Mouse (Mus musculus) layer of hippocampus, adult 8-10 months (tissue): ENCODE data around the gene Fam151b. TPM values are rescaled to one million over a fixed set of nuclear protein-coding genes. Genes with fewer than 3 reads are reported as not detected.

Experiments
- DNase-seq, 2 experiments: peaks; one replicate each; pipeline ENCODE4 v3.0.0; 2022; ENCODE audit warnings: low spot score in 2 of 2
- total RNA-seq, 4 experiments: library from RNA; stranded (reverse); gene quantifications; 2 replicates each; pipeline ENCODE4 v1.2.4; 2022

Gene Fam151b
- total RNA-seq = 10 to 100 TPM in 2 of 4 experiments, 1 to 10 TPM in 2; 7.9 to 11.3 (median 10.4) TPM

DNA sequence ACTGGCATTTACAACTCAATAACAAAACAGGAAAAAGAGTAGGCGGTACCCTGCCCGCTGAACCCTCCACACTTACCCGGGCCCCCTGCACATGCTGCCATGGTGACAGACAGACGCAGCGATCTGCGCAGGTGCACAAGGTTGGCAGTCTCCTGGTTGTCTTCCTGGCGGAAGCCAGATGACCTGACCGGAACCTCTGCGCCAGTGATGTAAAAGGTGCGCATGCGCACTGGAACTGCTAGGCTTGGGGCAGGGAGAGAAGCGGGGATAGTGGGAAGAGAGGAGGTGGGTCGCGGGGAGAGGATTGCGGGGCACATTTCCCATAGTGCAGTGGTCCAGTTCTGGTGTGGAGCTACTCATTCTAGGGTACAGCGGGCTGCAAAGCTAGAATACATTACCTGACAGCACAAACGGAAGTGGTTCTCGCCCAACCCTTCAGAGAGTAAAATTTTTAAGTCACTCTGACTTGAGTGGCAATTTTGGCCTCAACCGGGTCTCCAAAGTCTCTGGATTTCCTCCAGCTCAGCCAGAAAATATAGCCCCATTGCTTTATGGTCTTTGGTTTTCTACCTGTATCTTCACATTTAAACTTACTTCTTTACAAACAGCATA lies at the start of gene Fam151b:
Gene Fam151b, minus strand, starts transcription at position 164 of the 612 bp plus-strand sequence.
- DNase-seq = peak; percentile 92 to 93

DNA sequence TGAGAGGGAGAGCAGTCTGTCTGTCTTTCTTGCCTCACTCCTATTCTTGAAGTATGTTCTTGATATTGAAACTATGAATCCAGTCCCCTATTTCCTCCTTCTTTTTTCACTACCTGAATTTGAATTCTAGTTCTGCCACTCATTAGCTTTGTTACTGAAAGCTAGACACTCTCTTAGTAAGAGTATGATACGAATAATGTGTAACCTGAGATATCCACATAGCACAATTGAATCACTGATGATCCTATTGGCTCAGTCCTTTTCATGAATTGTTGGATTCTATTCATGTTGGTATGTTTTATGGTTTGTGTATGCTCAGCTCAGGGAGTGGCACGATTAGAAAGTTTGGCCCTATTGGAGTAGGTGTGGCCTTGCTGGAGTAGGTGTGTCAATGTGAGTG lies 48.4 kb upstream of the Fam151b start:
- no peak for DNase-seq

DNA sequence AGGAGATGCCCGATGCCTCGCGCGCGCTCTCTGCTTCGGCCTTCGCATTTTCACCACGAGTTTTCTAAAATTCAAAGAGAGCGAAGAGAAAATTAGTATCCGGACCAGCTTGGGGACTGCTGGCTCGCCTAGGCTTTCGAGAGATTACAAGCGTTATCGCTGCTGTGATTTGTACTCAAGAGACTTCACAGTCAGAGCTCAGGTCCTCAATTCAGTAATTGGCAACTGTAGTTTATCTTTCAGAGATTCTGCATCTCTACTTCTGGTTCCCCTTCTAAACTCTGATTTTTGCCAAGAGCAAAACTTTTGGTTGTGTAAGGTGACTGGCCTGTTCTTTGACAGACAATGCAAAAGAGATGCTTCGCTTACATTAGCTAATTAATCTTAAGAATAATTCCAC lies 47.4 kb upstream of the Fam151b start:
- no peak for DNase-seq

DNA sequence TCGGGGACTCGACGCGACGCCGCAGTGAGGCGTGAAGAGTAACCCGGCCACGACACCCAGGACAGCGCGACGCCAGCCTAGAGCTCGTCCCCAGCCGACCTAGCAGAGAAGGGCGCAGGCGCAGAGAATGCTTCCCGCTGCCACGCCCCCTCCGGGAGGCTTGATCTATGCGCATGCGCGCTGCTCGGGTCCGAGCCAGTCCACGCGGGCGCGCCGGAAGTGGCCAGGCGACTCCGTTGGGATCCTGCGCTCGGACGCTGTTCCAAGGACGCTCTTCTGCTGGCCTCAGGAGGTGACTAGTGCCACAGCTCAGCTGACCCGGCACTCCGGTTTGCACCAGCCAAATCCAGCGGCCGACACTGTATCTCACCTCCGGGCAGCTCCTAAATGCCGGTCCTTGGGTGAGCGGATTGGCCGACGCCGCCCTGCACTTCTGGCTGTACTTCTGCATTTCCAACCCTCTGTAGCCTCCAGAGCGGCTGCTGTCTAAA lies 47.0 kb upstream of the Fam151b start, which contains the start of gene Zfyve16:
Gene Zfyve16, minus strand, starts transcription at position 148 of the 491 bp plus-strand sequence.
- DNase-seq = peak; percentile 89 to 97

DNA sequence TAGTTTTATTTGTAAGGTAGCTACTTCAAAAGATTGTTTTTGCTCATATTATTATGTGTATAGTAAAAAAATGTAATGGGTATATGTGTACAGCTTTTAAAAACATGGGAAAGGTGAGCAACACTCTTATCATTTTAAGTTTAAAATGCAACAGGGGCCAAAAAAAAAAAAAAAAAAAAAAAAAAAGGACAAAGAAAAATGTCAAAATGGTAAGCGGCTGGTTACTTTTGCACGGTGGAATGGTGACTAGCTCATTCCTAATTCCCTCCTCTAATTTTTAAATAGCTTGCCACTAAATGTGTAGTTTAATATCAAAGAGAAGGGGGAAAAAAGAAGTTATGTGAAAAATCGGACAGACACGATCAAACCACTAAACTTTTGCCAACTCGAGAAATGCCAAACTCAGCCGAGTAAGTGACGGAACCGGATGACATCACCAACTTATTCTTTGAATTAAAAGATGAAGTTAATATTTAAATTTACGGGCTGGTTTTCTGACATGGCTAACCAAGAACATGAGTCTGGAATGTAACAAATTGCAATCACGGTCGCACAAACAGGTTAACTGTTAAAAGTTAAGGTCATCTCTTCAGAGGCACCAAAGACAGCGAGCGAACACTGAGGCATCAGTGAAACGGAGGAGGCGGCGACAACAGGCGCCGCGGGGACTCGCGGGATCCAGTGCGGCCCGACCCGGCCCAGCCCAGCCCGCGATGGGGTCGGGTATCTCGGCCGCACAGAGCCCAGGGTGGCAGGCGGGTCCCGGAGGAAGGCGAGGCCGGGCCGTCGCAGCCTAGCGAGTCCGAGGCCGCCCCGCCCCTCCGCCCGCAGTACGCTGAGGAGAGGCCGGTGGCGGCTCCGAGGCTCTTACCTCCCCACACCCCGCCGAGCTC lies 46.3 kb upstream of the Fam151b start:
- no peak for DNase-seq

DNA sequence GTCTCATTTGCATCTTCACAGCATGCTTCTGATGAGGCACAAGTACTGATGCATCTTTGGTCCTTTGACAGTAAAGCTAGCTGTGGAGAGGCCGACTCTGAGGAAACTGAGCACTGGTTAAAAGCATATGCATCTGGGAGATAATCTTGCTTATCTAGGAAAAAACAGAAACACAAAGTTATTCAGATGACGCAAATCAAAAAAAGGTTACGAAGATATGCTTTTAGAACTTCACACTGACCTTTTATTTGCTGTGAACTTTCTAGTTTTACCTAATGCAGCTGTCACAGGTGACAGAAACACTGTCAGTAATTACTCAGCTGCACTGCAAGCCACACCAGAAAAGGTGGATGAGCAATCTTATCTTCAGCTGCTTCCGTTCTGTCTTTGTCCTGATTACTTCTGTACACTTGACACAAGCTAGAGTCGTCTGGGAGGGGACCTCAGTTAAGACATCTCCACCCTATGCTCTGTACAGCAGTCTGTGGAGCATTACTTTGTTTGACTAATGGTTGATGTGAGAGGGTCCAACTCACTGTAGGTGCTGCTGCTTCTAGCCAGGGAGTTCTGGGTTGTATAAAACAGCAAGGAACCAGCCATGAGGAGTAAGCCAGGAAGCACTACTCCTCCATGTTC lies 39.5 kb upstream of the Fam151b start:
- no peak for DNase-seq

DNA sequence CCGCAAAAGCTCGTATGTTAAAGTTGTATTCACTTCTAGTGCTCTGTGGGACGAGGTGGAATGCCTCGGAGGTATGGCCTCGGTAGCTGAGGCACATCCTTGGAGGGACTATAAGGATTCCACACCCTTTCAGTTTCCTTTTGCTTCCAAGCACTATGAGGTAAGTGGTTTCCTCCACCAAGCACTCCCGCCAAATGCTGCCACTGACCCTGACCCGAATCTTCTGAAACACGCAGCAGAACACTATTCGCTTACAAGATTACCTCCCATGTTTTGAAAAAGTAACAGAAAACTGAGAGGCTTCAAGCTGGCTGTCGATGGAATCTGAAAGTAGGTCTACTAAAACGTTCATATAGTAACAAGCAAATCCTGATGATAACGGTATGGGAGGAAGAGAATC lies 21.1 kb upstream of the Fam151b start:
- DNase-seq = no peak

DNA sequence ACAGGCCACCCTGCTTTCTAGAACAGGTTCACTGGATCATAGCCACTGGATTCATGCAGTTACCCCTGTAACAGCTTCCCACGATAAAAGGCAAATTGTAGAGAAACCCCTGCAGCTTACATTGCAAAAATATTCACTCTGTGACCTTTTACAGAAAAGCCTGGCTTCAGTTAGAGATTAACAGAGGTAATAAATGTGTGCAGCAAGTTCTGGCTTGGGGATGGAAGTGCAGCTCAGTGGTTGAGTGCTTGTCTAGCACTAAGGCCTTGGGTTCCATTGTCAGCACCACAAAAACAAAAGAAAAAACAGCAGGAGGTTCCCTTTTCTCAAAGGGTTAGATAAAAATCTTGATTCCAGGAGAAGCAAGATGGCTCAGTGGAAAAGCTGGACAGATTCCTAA lies 8.1 kb upstream of the Fam151b start:
- DNase-seq = no peak

DNA sequence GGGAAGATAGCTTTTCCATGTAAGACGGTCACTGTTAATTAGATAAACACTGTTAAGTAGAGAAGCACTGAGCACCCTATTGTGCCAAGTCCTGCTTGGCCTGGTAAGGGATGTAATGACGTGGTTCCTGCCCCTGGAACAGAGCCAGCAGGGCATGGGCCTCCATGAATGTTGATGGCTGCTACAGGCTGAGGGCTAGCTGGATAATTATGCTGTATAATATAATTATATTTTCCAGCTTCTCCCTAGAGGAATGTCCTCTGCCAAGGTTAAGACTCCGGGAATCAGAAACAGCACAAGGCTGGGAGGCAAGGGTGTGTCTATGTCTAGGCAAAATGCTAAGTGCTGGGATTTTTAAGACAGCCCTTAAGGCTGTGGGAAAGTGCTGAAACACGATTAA lies 7.0 kb upstream of the Fam151b start:
- DNase-seq = no peak

DNA sequence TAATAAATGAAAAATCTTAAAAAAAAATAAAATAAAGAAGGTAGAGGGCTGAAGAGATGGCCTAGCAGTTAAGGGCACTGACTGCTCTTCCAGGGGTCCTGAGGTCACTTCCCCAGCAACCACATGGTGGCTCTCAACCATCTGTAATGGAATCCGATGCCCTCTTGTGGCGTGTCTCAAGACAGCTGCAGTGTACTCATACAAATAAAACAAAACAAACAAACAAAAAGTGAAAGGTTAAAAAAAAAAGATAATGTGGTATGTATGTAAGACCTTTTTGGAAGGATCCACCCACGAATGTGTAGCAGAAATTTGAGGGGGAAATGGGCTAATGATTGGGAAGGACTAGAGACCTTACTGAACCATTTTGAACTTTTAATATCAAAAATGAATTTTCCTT lies 467 bp downstream of the Fam151b start:
- DNase-seq = peak; percentile 24 to 25

DNA sequence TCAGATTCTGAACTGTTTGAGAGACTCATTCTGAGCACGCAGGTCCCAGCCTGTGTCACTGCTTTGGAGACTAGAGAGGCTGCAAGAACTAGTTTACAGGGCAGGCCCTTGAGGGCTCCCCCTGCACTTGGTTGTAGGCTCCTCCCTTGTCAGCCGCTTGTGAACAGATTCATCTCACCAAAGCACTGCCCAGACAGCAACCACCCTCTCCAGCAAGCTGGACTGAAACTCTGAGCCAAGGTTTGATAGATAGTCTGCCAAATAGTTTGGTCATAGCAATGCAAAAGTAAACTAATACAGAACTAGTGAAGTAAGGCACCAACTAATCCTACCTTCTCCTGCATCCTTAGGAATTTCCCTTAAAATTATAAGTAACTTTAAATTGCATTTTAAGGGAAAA lies 13.7 kb downstream of the Fam151b start:
- no peak for DNase-seq

DNA sequence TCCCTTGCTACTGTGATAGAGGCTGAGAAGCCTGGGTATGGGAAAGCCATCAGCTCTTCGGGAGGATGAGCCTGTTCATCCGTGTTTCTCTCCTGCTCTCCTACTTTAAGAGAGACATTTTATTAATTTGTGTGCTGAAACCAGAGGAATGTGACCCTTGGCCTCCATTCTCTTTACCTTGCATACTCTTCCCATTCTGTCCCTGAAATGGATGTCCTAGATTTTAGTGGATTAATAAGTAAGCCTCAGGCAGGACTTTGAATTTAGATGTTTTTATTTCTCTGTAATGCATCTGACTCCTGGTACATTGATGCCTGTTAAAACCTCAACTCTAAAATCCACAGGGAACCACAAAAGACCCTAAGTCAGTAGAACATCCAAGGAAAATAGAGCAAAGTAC lies 14.4 kb downstream of the Fam151b start:
- DNase-seq = no peak

DNA sequence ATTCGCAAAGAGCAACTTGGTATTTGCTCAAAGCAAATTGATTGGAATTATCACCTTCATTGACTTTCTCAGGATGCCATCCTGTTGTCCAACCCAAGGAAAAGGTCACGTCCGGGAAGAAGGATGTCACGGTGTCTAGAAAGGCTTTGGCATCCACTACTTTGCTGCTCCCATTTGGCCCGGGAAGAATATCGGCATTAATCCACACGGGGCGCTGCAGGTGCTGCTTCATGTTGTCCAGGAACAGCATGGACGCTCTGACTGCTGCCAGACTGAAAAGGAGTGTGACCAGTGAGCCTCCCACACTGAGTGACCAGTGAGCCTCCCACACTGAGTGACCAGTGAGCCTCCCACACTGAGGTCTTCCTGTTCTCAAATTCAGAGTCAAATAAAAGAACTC lies 15.9 kb downstream of the Fam151b start:
- DNase-seq = no peak

DNA sequence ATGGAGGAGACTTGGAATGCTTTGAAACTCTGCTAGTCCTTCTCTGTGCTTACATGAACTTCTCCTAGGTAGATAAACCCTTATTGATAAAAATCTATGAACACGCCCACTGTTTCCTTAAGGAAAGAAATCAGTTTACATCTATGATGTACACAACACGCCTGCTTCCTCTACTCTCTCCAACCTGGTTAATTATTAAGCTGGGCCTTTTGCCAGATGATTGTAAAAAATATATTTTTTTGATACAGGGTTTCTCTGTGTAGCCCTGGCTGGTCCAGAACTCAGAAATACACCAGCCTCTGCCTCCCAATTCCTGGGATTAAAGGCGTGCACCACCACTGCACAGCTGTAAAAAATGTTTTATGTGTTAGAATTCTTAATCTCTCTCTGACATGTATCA lies 19.1 kb downstream of the Fam151b start:
- no peak for DNase-seq

DNA sequence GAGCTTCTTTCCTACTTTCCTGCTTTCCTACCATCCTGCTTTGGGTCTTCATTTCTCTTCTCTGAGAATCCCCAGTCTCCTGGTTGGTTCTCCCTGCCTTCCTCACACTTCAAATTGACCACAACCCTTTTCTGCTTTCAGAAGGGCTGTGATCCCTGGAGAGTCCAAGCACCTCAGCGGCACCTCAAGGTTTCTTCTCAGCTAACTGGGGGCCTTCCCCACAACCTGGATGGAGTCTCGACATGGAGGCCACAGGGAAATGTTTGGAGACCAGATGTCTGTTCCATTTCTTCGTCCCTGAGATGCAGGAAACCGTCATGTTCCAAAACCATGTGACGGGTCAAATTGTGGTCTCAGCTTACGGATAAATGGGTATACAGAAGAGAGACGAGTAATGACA lies 36.9 kb downstream of the Fam151b start:
- no peak for DNase-seq

DNA sequence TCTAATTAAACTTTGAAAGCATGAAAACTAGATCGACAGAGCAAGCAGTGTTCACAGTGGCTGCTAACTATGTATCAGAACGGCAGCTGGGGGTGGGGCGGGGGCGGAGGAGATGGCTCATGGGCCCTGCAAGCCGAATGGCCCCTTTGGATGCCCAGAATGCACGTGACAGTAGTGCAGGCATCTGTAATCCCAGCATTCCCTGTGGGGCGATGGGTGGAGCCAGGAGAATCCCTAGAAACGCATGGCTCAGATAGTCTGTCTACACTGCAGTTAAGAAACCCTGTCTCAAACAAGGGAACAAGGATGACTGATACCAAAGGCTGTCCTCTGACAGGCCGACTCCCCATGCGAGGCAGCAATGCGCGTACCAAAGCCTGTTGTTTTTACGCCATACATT lies 43.5 kb downstream of the Fam151b start:
- no peak for DNase-seq

DNA sequence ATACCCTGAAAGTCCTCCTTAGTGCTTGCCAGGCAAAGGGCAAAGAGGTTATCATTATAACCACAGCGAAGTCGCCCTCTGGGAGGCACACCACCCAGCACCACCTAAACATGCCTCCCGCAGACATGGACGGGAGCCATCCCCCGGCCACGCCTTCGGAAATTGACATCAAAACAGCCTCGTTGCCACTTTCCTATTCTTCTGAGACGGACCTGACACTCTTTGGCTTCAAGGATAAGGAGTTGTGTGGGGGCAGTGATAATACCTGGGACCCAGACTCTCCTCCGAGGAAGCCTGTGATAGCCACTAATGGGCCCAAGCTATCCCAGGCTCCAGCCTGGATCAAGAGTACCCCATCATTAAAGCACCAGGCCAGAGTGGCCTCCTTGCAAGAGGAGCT lies 45.2 kb downstream of the Fam151b start:
- DNase-seq = no peak

DNA sequence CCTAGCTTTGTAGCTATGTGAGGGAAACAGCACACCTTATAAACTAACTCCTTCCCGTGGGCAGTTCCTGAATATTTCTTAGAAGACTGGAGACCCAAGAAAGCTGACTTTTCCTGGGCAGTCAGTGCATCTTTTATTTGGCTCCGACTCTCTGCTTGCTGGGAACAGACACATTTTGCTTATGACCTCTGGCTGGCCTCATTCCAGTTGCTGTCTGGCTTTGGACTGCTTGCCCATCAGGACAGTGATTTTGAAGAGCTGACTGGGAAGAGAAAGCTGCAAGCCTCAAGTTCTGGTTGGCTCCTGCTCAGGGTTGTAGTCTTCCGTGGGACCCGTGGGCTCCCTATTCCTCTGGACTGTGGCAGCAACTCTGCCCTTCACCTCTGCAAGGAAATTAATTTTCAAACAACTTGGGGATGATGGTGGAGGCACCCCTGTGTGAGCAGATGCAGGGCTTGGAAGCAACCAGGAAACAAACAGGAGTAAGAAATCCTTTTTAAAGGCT lies 56.4 kb downstream of the Fam151b start:
- DNase-seq = no peak

DNA sequence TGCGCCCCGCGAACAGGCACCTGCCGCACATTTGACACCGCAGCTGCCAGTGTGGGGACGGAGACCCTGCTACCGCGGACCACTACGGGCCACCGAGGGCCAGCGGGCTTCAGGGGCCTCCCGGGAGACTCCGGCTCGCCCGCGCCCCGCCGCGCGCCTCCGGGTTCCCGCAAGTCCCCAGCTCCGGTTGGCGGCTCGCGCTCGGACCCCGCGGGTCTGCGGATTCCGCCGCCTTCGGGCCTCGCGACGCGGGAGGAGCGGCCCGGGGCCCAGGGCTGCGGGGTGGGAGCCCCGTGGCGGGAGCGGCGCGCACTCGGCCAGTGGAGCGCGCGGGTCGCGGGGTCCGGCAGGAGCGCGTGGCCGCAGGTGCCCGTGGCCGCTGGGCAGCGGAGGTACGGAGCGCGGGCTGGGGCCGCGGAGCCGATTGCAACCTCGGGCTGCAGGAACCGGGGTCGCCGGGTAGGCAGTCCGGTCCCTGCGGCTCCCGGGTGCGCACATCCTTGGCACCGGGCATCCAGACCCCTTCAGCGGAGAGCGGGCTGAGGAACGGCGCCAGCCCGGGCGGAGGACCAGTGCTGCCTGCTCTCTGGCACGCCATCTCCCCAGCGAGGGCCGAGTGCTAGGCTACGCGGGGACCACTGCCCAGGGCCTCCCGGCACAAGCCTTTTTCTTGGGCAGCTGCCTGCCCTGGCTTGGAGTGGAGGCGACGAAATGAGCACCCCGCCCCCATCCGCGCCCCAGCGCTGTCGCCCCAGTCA lies 57.3 kb downstream of the Fam151b start:
- DNase-seq = peak in 1 of 2 experiments; percentile 17

DNA sequence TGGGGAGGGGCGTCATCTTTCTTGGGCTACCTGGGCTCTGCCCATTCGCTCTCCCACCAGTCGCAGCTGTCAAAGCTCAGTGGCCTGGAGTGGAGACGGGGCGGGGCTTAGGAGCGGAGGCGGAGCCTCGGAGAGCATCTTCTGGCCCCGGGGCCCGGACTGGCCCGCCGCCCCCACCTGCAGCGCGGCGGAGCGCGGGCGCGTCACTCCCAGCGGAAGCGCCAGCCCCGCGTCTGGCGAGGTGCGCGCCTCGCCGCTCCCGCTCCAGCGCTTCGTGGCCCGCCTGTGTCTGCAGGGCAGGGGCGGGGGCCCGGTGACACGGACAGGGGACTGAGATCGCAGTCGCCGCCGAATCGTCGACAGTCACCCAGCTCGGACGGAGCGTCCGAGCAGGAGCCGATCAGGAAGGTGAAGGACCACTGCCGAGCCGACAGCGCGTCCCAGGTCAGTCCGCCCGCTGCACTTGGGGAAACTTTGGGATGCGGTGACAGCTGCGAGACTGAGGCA lies 58.0 kb downstream of the Fam151b start, which contains the start of gene Ankrd34b:
Gene Ankrd34b, plus strand, starts transcription at position 139 of the 507 bp plus-strand sequence.
- DNase-seq = peak; percentile 29 to 35

DNA sequence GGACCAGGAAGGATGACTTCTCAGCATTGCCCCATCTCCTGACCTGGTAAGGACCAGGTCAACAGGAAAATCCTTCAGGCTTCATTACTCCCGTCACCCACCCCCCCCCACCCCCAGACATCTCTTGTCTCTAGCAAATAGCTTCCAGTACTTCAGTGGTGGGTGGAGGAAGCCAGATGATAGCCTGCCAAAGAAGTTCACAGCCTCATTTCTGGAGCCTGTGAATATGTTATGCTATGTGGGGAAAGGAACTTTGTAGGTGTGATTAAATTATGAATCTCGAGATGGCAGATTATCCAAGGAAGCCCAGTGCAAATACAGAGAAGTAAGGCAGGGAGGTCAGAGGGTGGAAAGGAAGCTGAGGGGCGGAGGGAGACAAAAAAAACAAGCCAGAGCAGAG lies 60.1 kb downstream of the Fam151b start:
- DNase-seq = no peak
